Mouse (Mus musculus) CD8-positive naive resting alpha-beta T cell, adult 2 months (primary cell): ENCODE data around the gene Fbxo9.
"Not testable (repeated sequence)": the region's sequence is repeated elsewhere in the genome, so short reads cannot be mapped to it uniquely, and the experiment has no call there.

ENCODE experiments used
- DNase-seq, 2 experiments: peaks; one replicate each; pipeline ENCODE4 v3.0.0; 2022; ENCODE audit warnings: low read depth in 2 of 2, low spot score in 2 of 2

The Fbxo9 gene

GRCm38 (mm10) chr9:78108796-78109239, at the start of gene Fbxo9, which contains the start of gene Ick:
TSS of gene Fbxo9 (minus strand) at chr9:78109065.
TSS of gene Ick (plus strand) at chr9:78109192.
- DNase-seq: peak; percentile 83 to 90

GRCm38 (mm10) chr9:78157221-78157620, 48.4 kb upstream of the Fbxo9 start:
- DNase-seq: no peak

GRCm38 (mm10) chr9:78154211-78154977, 45.5 kb upstream of the Fbxo9 start:
- DNase-seq: no peak

GRCm38 (mm10) chr9:78149770-78150169, 40.9 kb upstream of the Fbxo9 start:
- not testable (repeated sequence) for DNase-seq

- no peak for DNase-seq
Observed at GRCm38 (mm10) chr9:78148149-78148548, 39.3 kb upstream of the Fbxo9 start.

- no peak for DNase-seq
Observed at GRCm38 (mm10) chr9:78146627-78147026, 37.8 kb upstream of the Fbxo9 start.

GRCm38 (mm10) chr9:78146099-78146498, 37.2 kb upstream of the Fbxo9 start:
- no peak for DNase-seq

GRCm38 (mm10) chr9:78139463-78139862, 30.6 kb upstream of the Fbxo9 start:
- no peak for DNase-seq

- no peak for DNase-seq
Observed at GRCm38 (mm10) chr9:78138044-78138676, 29.3 kb upstream of the Fbxo9 start.

- no peak for DNase-seq
Observed at GRCm38 (mm10) chr9:78135658-78136057, 26.8 kb upstream of the Fbxo9 start.

GRCm38 (mm10) chr9:78126643-78127042, 17.8 kb upstream of the Fbxo9 start:
- no peak for DNase-seq

- no peak for DNase-seq
Observed at GRCm38 (mm10) chr9:78126007-78126406, 17.1 kb upstream of the Fbxo9 start.

GRCm38 (mm10) chr9:78124297-78124696, 15.4 kb upstream of the Fbxo9 start:
- DNase-seq: no peak

GRCm38 (mm10) chr9:78122939-78123712, 14.3 kb upstream of the Fbxo9 start:
- DNase-seq: no peak

- no peak for DNase-seq
Observed at GRCm38 (mm10) chr9:78121985-78122384, 13.1 kb upstream of the Fbxo9 start.

- DNase-seq: no peak
Observed at GRCm38 (mm10) chr9:78121358-78121757, 12.5 kb upstream of the Fbxo9 start.

GRCm38 (mm10) chr9:78117690-78118089, 8.8 kb upstream of the Fbxo9 start:
- DNase-seq: no peak

GRCm38 (mm10) chr9:78115746-78116145, 6.9 kb upstream of the Fbxo9 start:
- no peak for DNase-seq

- DNase-seq: no peak
Observed at GRCm38 (mm10) chr9:78113538-78113885, 4.6 kb upstream of the Fbxo9 start.

GRCm38 (mm10) chr9:78112770-78113537, 4.1 kb upstream of the Fbxo9 start:
- DNase-seq: peak; percentile 87 to 93

GRCm38 (mm10) chr9:78111456-78111855, 2.6 kb upstream of the Fbxo9 start:
- no peak for DNase-seq
